Mouse (Mus musculus) heart, embryonic 13.5 days (tissue): ENCODE data around the gene Itm2b. TPM values are rescaled to one million over a fixed set of nuclear protein-coding genes. Genes with fewer than 3 reads are reported as not detected.

Experiments used
- ATAC-seq: fragments of 200-750 bp; cut with Nextera tagmentation; 2 replicates; pipeline ENCODE4 v1.8.0; 2017; ENCODE audit warnings: moderate TSS enrichment; ENCODE audit not compliant: insufficient number of reproducible peaks, low FRiP score, low TSS enrichment; ENCODE audit errors: extremely low read depth
- H3K27ac ChIP-seq: fragments of 300-500 bp; sonication (generic); replicated peaks from 2 replicates; pipeline ENCODE4 v1.5.1; 2015; ENCODE audit warnings: moderate library complexity, mild to moderate bottlenecking, inconsistent platforms
- H3K27me3 ChIP-seq: fragments of 300-500 bp; sonication (generic); replicated peaks from 2 replicates; pipeline ENCODE4 v1.6.1; 2015; ENCODE audit warnings: mild to moderate bottlenecking, inconsistent platforms
- H3K36me3 ChIP-seq: fragments of 300-500 bp; sonication (generic); 2 replicates; pipeline ENCODE4 v1.6.1; 2015; ENCODE audit warnings: mild to moderate bottlenecking, inconsistent platforms
- H3K4me1 ChIP-seq: fragments of 300-500 bp; sonication (generic); 2 replicates; pipeline ENCODE4 v1.6.1; 2015; ENCODE audit warnings: inconsistent platforms
- H3K4me2 ChIP-seq: fragments of 300-500 bp; sonication (generic); 2 replicates; pipeline ENCODE4 v1.6.1; 2015; ENCODE audit warnings: inconsistent platforms, mild to moderate bottlenecking, moderate library complexity
- H3K4me3 ChIP-seq: fragments of 300-500 bp; sonication (generic); 2 replicates; pipeline ENCODE4 v1.5.1; 2015; ENCODE audit warnings: moderate library complexity, mild to moderate bottlenecking, inconsistent platforms
- H3K9ac ChIP-seq: fragments of 300-500 bp; sonication (generic); 2 replicates; pipeline ENCODE4 v1.6.1; 2015; ENCODE audit warnings: inconsistent platforms, mild to moderate bottlenecking, moderate library complexity
- H3K9me3 ChIP-seq: fragments of 300-500 bp; sonication (generic); 2 replicates; pipeline ENCODE4 v1.6.1; 2016; ENCODE audit warnings: inconsistent platforms
- WGBS: fragments of 180-500 bp; shearing (Covaris S2); methylation state at CpG from one replicate; pipeline ENCODE4 v1.1.7; 2015; ENCODE audit warnings: mixed read lengths; 5-methylcytosine and 5-hydroxymethylcytosine counted together
- polyA plus RNA-seq: library from polyadenylated mRNA; unstranded; fragments of >200 nt; fragmentation: Nextera tagmentation; extraction: Ambion mirVana; gene quantifications from 2 replicates; pipeline ENCODE4 v1.2.1, GENCODE M21; 2015

The Itm2b gene
- 620 and 695 TPM in 2 replicates for polyA plus RNA-seq

DNA sequence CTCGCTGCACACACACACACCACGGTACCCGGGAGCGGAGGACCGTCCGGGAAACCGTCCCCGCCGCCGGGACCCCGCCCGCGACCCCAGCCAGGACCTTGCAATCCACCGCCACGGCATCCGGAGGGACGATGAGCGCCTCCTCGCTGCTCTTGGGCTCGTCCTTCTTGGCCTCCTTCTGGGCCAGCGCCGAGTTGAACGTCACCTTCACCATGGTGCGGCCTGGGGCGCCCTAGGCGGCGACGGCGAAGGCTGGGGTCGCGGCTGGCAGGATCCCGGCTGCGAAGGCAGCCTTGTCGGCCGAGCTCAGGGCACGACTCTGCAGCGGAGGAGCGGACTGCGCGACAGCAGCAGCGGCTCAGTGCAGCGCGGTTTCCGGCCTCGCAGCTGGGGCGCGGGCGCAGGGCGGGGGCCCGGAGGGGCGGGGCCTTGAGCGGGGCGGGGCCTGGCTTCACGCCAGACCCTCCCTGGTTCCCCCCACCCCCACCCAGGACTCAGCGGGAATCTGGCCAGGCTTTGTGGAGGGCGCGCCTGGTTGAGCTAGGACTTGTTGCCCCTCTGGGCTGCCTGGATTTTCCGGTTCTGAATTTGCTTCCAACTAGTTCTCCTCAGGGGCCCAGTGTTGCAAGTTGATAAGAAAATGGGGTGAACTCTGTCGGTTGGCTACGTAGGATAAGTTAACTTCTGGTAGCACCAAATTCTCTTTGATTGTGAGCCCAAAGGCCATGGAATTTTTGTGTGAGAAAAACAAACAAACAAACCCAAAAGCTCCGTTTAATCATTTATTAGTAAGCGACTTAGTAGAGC lies at the start of gene Itm2b:
Itm2b (minus strand) TSS at position 377 of the 807 bp plus-strand sequence.
- Histone ChIP-seq H3K9me3 (no peaks in the 10 kb centered on the region), H3K36me3 (peaks cover 7% of the 10 kb centered on the region), H3K4me1 (peaks cover 74% of the 10 kb centered on the region), H3K27me3 (no peaks in the 10 kb centered on the region), H3K27ac (peak within 1 kb of the TSS; percentile 99), H3K4me2 (peak within 1 kb of the TSS; percentile 69), H3K9ac (peak within 1 kb of the TSS; percentile 100), H3K4me3 (peak within 1 kb of the TSS; percentile 99)
- under 1% methylated on average over 62 of the region's 62 CpGs for WGBS
- ATAC-seq: peak; percentile 93

DNA sequence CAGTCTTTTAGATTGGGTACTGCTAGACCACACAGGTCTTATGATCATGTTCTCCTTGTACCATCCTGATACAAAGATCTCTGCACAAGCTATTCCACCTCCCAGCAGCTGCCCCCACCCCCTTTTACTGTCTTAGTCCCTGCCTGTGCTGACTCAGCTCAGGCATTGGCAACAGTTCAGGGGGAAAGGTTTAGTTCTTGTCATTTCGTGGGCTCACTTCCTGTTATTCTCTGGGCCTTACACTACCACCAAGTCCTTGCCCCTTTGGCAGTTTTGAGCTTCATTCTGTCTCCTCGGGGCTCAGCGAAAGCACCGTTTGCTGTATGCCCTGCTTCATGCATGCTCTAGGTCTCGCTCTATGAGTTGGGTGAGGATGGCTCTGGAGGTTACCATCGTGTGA lies 48.4 kb upstream of the Itm2b start:
- ATAC-seq: no peak
- Histone ChIP-seq H3K4me1 (0 out of 2 replicates have a peak, but pooled peaks cover 5% of the 10 kb centered on the region), H3K36me3 (no peaks in the 10 kb centered on the region), H3K4me2 (no peak overlapping the region), H3K27ac (no peak overlapping the region), H3K9ac (no peak overlapping the region), H3K9me3 (no peaks in the 10 kb centered on the region), H3K27me3 (no peaks in the 10 kb centered on the region), H3K4me3 (no peak overlapping the region)
- 81% methylated on average over 6 of the region's 6 CpGs for WGBS

DNA sequence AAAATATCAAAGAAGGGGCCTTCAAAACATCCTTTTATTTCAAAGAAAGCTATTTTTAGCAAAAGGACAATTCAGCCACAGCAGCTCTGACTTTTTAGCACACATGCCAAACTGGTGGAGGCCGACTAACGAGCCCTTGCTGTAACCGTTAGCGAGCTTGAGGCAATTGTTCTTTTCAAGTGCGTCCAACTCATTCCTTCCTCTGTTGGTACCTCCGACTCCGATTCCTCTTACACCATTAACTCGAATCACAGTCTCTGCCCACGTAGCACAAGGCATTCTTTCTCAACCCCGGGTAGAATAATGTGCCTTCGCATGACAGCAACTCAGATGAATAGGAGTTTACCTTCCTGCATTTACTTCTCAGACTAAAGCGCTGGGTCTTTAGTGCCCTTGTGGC lies 45.5 kb upstream of the Itm2b start:
- Histone ChIP-seq H3K4me2 (no peak overlapping the region), H3K9me3 (0 out of 2 replicates have a peak, but pooled peaks cover 6% of the 10 kb centered on the region), H3K27me3 (no peaks in the 10 kb centered on the region), H3K27ac (no peak overlapping the region), H3K4me3 (no peak overlapping the region), H3K4me1 (0 out of 2 replicates have a peak, but pooled peaks cover 5% of the 10 kb centered on the region), H3K36me3 (no peaks in the 10 kb centered on the region), H3K9ac (no peak overlapping the region)
- ATAC-seq: no peak
- WGBS: 65% methylated on average over 12 of the region's 12 CpGs

DNA sequence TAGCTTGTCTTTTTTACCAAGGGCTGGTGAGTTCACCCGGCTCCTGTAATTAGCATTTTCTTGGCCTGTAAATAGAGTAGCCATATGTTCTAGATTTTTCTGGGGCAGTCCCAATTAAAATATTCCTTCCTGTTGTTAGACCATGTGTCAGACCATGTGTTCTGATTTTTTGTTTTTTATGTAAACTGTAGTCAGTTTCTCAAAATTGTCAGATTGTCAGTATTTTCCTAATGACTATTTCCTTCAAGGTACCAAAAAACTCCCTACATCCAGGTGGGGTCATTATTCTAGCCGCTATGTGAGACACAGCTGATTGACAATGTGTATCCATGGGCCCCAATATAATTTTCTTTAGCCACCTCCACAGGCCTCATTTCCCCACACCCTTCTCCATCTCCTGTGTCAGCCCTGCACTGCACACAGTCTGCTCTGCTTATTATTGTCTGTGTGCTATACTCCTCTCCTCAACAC lies 40.5 kb upstream of the Itm2b start:
- Histone ChIP-seq H3K4me1 (0 out of 2 replicates have a peak, but pooled peaks cover 1% of the 10 kb centered on the region), H3K9ac (no peak overlapping the region), H3K9me3 (0 out of 2 replicates have a peak, but pooled peaks cover 6% of the 10 kb centered on the region), H3K4me2 (no peak overlapping the region), H3K27me3 (no peaks in the 10 kb centered on the region), H3K36me3 (no peaks in the 10 kb centered on the region), H3K4me3 (no peak overlapping the region), H3K27ac (no peak overlapping the region)
- WGBS: 73% methylated on average over 2 of the region's 2 CpGs
- no peak for ATAC-seq

DNA sequence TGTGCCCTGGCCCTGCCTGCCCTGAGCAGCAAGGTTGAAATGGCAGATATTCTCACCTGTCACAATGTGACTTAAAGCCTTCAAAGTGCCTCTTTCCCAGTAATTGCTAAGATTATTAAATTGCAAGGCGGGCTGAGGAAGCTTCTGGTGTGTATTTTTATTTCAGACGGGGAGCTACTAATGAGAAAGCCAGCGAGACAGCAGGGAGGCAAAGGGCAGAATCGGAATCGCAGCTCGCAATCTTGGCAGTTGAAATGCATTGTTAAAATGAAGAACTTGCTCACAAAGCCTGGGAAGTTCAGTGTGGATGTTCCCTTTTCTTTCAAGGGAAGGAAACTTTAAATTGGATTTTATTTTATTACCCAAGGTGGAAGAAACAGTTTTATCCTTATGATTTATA lies 39.9 kb upstream of the Itm2b start:
- H3K9me3 ChIP-seq: 0 out of 2 replicates have a peak, but pooled peaks cover 6% of the 10 kb centered on the region
- H3K4me3 ChIP-seq: no peak overlapping the region
- H3K27me3 ChIP-seq: no peaks in the 10 kb centered on the region
- WGBS: 69% methylated on average over 6 of the region's 6 CpGs
- H3K9ac ChIP-seq: no peak overlapping the region
- no peak overlapping the region for H3K4me2 ChIP-seq
- H3K27ac ChIP-seq: no peak overlapping the region
- H3K4me1 ChIP-seq: no peaks in the 10 kb centered on the region
- H3K36me3 ChIP-seq: no peaks in the 10 kb centered on the region
- no peak for ATAC-seq

DNA sequence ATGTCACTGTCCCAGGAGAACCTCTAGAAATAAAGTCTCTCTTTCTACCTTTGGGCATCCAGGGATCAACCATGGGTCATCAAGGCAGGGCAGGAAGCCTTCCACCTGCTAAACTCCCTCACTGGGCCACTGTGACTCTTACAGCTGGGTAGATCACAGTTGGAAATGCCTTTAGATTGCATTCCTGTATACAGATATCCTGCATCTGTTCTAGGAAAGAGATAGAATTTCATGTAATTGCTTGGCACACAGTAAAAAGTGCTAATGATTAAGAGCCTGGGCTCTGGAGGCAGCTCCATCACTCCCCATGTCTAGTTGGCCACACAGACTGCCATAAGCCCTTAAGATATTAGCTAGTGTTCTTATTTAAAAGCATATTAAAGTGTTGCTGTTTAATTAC lies 38.5 kb upstream of the Itm2b start:
- Histone ChIP-seq H3K4me1 (no peaks in the 10 kb centered on the region), H3K9me3 (0 out of 2 replicates have a peak, but pooled peaks cover 6% of the 10 kb centered on the region), H3K4me3 (no peak overlapping the region), H3K27me3 (no peaks in the 10 kb centered on the region), H3K4me2 (no peak overlapping the region), H3K9ac (no peak overlapping the region), H3K27ac (no peak overlapping the region), H3K36me3 (no peaks in the 10 kb centered on the region)
- ATAC-seq: no peak

DNA sequence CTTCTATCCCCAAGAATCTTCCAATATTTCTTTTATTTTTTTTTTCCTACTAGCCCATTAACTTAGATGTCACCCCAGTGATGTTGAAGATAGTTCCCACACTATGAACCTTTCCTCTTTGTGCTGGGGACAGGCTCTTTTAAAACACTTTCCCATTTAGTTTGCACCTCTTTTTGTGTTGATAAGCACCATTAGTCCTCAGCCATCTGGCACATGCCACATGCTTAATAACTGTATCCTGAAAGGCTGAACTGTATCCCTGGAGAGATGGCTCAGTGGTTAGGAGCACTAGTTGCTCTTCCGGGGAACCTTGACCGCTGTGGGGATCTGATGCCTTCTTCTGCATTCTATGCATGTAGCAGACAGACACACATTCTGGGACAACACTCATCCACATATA lies 37.5 kb upstream of the Itm2b start:
- 94% methylated on average over 2 of the region's 2 CpGs for WGBS
- Histone ChIP-seq H3K27ac (no peak overlapping the region), H3K9me3 (0 out of 2 replicates have a peak, but pooled peaks cover 6% of the 10 kb centered on the region), H3K4me2 (no peak overlapping the region), H3K36me3 (no peaks in the 10 kb centered on the region), H3K9ac (no peak overlapping the region), H3K27me3 (no peaks in the 10 kb centered on the region), H3K4me1 (no peaks in the 10 kb centered on the region), H3K4me3 (no peak overlapping the region)
- no peak for ATAC-seq

DNA sequence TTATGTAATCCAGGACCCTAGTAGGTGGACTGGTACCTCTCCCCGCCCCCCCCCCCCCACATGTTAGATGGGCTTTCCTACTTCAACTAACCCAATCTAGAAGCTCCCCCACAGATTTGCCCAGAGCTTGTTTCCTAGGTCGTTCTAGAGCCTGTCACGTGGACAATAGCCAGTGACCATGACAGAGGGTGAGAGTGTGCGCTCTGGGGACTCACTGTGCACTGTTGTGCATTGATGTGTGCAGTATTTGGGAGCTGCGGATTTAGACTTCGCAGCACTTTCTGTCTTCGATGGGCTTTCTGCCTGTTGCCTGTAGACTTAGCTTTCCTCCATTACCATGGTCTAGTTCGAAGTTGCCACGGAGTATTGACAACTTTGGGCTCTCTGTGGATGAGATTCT lies 36.5 kb upstream of the Itm2b start:
- H3K4me2 ChIP-seq: no peak overlapping the region
- 71% methylated on average over 9 of the region's 9 CpGs for WGBS
- no peak for ATAC-seq
- no peak overlapping the region for H3K27ac ChIP-seq
- H3K4me1 ChIP-seq: no peaks in the 10 kb centered on the region
- H3K4me3 ChIP-seq: no peak overlapping the region
- H3K9me3 ChIP-seq: 0 out of 2 replicates have a peak, but pooled peaks cover 6% of the 10 kb centered on the region
- H3K36me3 ChIP-seq: no peaks in the 10 kb centered on the region
- H3K27me3 ChIP-seq: no peaks in the 10 kb centered on the region
- no peak overlapping the region for H3K9ac ChIP-seq

DNA sequence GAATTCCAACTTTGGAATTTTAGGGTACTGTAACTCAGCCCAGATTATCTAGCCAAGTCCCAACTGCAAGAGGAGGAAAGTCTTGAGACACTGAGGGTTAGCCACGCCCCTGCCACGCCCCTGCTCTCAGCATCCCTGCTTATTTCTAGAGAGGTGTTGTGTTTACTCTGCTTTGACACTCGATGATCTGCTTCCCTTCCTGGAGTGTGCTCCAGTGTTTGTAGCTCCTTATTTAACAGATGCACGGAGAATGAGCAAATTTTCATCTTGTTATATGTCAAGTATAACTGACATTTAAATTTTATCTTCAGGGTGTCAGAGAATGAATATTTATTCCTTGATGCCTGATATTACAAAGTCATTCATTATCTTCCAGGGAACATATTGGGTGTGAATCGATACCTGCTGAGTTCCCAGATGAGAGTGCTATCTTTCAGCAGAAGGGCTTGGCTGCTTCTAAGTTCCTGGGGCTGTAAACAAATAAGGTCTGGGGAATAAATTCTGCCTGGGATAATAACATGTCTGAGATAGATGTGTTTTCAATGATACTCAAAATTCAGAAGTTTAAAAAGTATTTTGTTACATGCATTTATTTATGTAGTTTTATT lies 35.2 kb upstream of the Itm2b start:
- ATAC-seq: no peak
- Histone ChIP-seq H3K36me3 (no peaks in the 10 kb centered on the region), H3K9ac (no peak overlapping the region), H3K27ac (no peak overlapping the region), H3K27me3 (no peaks in the 10 kb centered on the region), H3K4me3 (no peak overlapping the region), H3K4me1 (peaks cover 3% of the 10 kb centered on the region), H3K4me2 (no peak overlapping the region), H3K9me3 (no peaks in the 10 kb centered on the region)
- 25% methylated on average over 5 of the region's 5 CpGs for WGBS

DNA sequence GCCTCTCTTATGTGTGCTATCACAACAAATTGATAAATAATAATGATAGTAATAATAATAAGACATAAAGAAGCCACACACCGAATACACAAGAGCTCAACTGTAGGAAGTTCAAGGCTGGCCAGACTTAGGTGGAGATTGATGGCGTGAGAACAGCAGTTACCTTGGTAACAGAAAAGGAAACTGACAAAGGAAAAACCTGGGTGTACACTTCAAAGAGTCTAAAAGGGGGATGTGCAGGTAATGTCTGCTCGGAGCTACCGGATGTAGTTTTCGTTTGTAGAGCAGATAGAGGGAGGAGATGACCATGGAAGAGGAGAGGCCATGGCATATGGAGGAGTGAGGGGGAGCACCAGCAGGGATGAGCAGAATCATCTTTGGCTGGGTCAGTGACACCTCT lies 31.4 kb upstream of the Itm2b start:
- Histone ChIP-seq H3K9ac (no peak overlapping the region), H3K36me3 (no peaks in the 10 kb centered on the region), H3K9me3 (no peaks in the 10 kb centered on the region), H3K27me3 (no peaks in the 10 kb centered on the region), H3K4me3 (no peak overlapping the region), H3K4me1 (peaks cover 3% of the 10 kb centered on the region), H3K4me2 (no peak overlapping the region), H3K27ac (no peak overlapping the region)
- WGBS: 84% methylated on average over 5 of the region's 5 CpGs
- no peak for ATAC-seq

DNA sequence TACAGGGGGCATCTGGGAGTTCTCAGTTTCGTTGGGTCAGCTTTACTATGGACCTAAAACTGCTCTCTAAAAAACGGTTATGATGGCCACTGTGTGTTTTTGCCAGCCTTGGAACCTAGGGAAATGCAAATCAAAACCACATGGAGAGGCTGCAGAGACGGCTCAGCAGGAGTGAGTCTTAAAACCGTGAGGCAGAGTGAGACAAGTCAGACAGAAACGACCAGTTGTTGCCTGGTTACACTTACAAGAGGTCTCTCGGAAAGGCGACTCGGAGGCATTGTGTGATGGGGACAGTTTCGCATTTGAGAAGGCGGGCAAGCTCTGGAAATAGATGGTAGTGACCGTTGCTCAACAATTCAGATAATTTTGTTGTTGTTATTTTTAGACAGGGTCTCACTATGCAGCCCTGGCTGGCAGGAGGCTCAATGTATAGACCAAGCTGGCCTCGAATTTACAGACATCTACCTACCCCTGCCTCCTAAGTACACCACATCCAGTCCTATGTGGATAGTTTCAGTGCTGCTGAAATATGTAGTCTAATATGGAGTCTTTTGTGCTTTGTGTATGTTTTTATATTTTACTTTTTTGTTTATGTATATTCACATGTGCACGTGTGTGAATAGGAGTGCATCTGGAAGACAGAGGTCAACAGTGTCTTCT lies 30.4 kb upstream of the Itm2b start:
- ATAC-seq: no peak
- Histone ChIP-seq H3K4me3 (peak overlapping the region; percentile 27), H3K4me1 (peaks cover 3% of the 10 kb centered on the region), H3K36me3 (no peaks in the 10 kb centered on the region), H3K27ac (0 out of 2 replicates have a peak overlapping the region, but pooled peaks have one; percentile 17), H3K9me3 (no peaks in the 10 kb centered on the region), H3K9ac (peak overlapping the region; percentile 56), H3K27me3 (no peaks in the 10 kb centered on the region), H3K4me2 (peak overlapping the region; percentile 59)
- 25% methylated on average over 13 of the region's 13 CpGs for WGBS
